Mouse (Mus musculus): ENCODE data around the gene Gm45213.

- TF ChIP-seq HCFC1 (IDR thresholded peaks at IDR 0.05; ENCODE audit: borderline replicate concordance, insufficient read depth, low read length) (no peak), CHD2 (IDR thresholded peaks at IDR 0.05; ENCODE audit: low read depth, low read length) (no peak), MAFK (IDR thresholded peaks at IDR 0.05; ENCODE audit: insufficient read depth, low read depth, low read length) (no peak)
Measured at GRCm38 (mm10) chr7:66044617-66045016, 1.2 kb downstream of the Gm45213 start.

Measured in ES-E14 (cell line).